Mouse (Mus musculus): Measurements from ENCODE around the gene Isg15. TPM values are rescaled to one million over a fixed set of nuclear protein-coding genes. Genes with fewer than 3 reads are reported as not detected.
A peak's percentile ranks its signal among the peaks of the same experiment; 100 is the strongest.

The Isg15 gene
- polyA plus RNA-seq, 1 experiment: 90.2 TPM

DNA sequence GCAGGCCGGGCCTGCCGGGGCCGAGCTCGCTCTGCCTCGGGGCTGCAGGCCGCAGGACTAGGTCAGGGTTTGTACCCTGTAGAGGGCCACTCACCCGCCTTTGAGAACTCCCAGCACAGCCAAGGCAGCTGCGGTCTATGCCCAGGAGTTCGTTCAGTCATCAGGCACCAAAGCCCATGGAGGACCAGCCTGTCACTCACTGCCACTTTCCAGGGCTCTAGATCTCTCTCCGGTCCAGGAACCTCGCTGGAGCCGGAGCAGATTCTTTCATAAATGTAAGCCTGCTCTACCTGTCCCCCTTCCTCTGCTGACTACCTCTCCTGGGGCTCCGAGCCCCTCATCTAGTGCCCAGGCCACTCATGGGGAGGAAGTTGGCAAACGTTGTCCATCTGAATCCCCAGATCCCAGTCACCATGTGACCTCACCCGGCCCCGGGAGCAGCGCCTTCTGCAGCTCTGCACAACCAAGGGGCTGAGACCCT lies 33.4 kb upstream of the Isg15 start:
- H3K27ac ChIP-seq (ENCODE audit: insufficient read depth, low read depth, low read length): no peak overlapping the region
- H3K4me3 ChIP-seq (ENCODE audit: low read depth, low read length): peak overlapping the region; percentile 62
- H3K36me3 ChIP-seq (ENCODE audit: control insufficient read depth, insufficient read depth, low read length): peaks cover 9% of the 10 kb centered on the region

DNA sequence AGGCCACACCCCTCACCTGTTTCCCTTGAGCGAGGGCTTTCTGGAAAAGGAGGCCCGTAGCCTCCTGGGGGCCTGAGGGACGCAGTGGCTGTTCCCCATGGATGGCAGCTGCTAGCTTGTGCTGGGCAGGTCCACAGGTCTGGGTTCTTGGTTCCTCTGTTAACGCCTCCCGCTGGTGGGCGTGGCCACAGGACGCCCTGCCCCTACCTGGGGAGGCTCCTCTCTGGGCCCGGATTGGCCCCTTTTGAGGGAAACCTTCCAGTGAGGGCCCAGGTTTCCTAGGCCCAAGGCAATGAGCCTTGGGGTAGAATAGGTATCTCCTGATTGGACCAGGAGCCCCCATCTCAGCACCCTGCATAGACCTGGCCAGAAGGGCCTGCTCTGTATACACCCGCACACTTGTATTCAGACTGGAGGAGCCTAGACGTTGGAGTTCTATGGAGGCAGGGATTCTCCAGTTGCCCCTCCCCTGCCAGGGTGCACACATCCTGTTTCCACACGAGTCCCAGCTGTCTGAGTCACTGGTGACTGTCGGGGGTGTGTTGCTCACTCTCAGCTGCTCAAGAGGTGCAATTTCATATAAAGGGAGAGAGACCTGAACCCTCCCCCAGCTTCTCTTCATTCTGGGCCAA lies 27.9 kb upstream of the Isg15 start:
- no peaks in the 10 kb centered on the region for H3K27me3 ChIP-seq (ENCODE audit: control insufficient read depth, insufficient read depth, low read length)
- 25% methylated on average over 12 of the region's 12 CpGs for WGBS
- H3K36me3 ChIP-seq (ENCODE audit: control insufficient read depth, insufficient read depth, low read length): peaks cover 8% of the 10 kb centered on the region
- TF ChIP-seq POLR2A (IDR thresholded peaks at IDR 0.05; ENCODE audit: low read depth, low read length): peak; percentile 64; the same call in 1 of the 2 replicates
- TF ChIP-seq CTCF (IDR thresholded peaks at IDR 0.05; ENCODE audit: extremely low read depth, insufficient read length, insufficient replicate concordance, low read depth, low read length): no peak
- H3K4me3 ChIP-seq (ENCODE audit: low read depth, low read length): peak overlapping the region; percentile 69
- peaks cover 11% of the 10 kb centered on the region for H3K4me1 ChIP-seq (ENCODE audit: control insufficient read depth, insufficient read depth, insufficient read length, low read length)
- H3K27ac ChIP-seq (ENCODE audit: insufficient read depth, low read depth, low read length): peak overlapping the region; percentile 32

More for the DNA sequence above, 33.4 kb upstream of the Isg15 start:
- TF ChIP-seq POLR2A (IDR thresholded peaks at IDR 0.05; ENCODE audit: low read depth, low read length): no peak
- TF ChIP-seq CTCF (IDR thresholded peaks at IDR 0.05; ENCODE audit: extremely low read depth, insufficient read length, insufficient replicate concordance, low read depth, low read length): no peak
- no peaks in the 10 kb centered on the region for H3K27me3 ChIP-seq (ENCODE audit: control insufficient read depth, insufficient read depth, low read length)
- 16% methylated on average over 17 of the region's 17 CpGs for WGBS
- peaks cover 3% of the 10 kb centered on the region for H3K4me1 ChIP-seq (ENCODE audit: control insufficient read depth, insufficient read depth, insufficient read length, low read length)

DNA sequence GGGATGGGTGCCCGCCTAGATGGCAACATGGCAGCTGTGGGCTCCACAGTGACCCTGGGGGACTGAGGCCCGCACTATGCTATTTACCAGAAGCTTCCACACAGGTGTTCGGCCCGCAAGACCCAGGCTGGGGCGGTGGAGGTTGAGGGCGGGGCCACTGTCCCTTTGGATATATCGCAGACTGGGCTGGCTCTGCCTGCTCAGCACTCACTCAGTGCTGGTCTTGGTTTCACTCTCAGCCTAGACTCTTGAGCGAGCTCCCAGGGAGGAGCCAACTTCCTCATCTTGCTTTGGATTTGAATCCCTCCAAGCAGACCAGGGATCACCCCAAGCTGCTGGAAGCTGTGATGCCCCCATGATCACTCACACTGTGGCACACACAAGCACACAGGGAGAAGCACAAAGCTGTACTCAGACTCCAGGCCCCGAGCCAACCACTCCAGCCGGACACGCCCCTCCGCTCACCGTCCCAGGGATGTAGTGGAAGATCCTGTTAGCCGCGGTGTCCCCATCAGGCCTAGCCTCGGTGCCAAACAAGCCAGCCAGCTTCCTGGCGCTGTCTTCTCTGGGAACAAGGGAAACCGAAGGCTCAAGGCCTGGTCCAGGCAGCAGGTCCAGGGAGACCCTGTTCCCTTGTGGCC lies 27.3 kb upstream of the Isg15 start:
- no peaks in the 10 kb centered on the region for H3K27me3 ChIP-seq (ENCODE audit: control insufficient read depth, insufficient read depth, low read length)
- H3K36me3 ChIP-seq (ENCODE audit: control insufficient read depth, insufficient read depth, low read length): peaks cover 8% of the 10 kb centered on the region
- H3K27ac ChIP-seq (ENCODE audit: insufficient read depth, low read depth, low read length): peak overlapping the region; percentile 32
- 20% methylated on average over 18 of the region's 18 CpGs for WGBS
- H3K4me1 ChIP-seq (ENCODE audit: control insufficient read depth, insufficient read depth, insufficient read length, low read length): peaks cover 11% of the 10 kb centered on the region
- TF ChIP-seq CTCF (IDR thresholded peaks at IDR 0.05; ENCODE audit: extremely low read depth, insufficient read length, insufficient replicate concordance, low read depth, low read length): no peak
- no peak for TF ChIP-seq POLR2A (IDR thresholded peaks at IDR 0.05; ENCODE audit: low read depth, low read length)
- peak overlapping the region; percentile 69 for H3K4me3 ChIP-seq (ENCODE audit: low read depth, low read length)

DNA sequence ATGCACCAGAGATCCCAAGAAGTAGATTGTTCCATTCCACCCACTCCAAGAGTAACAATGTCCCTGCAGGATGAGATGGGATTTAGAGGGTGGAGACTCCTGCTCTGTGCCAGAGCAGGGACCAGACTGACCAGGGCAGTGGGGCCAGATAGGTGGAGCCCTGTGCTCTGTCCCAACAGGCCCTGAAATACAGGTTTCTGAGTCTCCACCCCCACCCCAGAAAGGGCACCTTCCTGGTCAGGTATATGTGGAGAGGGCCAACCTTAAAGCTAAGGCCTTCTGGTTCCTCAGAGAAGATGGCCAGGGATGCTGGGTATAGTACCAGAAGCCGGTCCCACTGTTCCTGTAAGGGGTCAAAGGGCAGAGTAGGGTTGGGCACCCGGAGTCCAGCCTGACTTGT lies 23.7 kb upstream of the Isg15 start:
- 42% methylated on average over 2 of the region's 2 CpGs for WGBS
- H3K27ac ChIP-seq (ENCODE audit: insufficient read depth, low read depth, low read length): no peak overlapping the region
- no peaks in the 10 kb centered on the region; the same call in 1 of the 2 replicates for H3K36me3 ChIP-seq (ENCODE audit: control insufficient read depth, insufficient read depth, low read length)
- peaks cover 11% of the 10 kb centered on the region for H3K4me1 ChIP-seq (ENCODE audit: control insufficient read depth, insufficient read depth, insufficient read length, low read length)
- TF ChIP-seq POLR2A (IDR thresholded peaks at IDR 0.05; ENCODE audit: low read depth, low read length): no peak
- H3K4me3 ChIP-seq (ENCODE audit: low read depth, low read length): no peak overlapping the region
- H3K27me3 ChIP-seq (ENCODE audit: control insufficient read depth, insufficient read depth, low read length): no peaks in the 10 kb centered on the region

DNA sequence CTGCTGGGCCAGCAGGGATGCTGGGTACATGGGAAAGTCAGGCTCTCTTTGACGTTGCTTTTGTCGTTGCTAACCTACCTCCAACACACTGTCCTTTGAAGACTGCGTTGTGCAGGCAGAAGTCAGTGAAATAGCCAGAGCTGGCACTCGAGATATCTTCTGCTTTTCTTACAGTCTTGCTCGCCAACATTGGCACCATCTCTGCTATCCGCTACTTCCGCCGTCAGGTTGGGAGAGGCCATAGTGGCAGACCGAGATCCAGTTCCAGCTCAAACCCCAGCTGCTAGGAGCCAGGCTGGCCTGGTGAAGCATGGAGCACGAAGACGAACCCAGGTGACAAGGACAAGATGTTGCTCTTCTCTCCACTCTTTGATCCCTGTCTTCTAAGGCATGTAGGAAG lies 19.3 kb upstream of the Isg15 start:
- TF ChIP-seq POLR2A (IDR thresholded peaks at IDR 0.05; ENCODE audit: low read depth, low read length): no peak
- no peak for TF ChIP-seq CTCF (IDR thresholded peaks at IDR 0.05; ENCODE audit: extremely low read depth, insufficient read length, insufficient replicate concordance, low read depth, low read length)
- Histone ChIP-seq H3K36me3 (ENCODE audit: control insufficient read depth, insufficient read depth, low read length) (no peaks in the 10 kb centered on the region; the same call in 1 of the 2 replicates), H3K27ac (ENCODE audit: insufficient read depth, low read depth, low read length) (no peak overlapping the region), H3K4me1 (ENCODE audit: control insufficient read depth, insufficient read depth, insufficient read length, low read length) (no peaks in the 10 kb centered on the region), H3K27me3 (ENCODE audit: control insufficient read depth, insufficient read depth, low read length) (no peaks in the 10 kb centered on the region), H3K4me3 (ENCODE audit: low read depth, low read length) (no peak overlapping the region)
- 93% methylated on average over 11 of the region's 11 CpGs for WGBS

DNA sequence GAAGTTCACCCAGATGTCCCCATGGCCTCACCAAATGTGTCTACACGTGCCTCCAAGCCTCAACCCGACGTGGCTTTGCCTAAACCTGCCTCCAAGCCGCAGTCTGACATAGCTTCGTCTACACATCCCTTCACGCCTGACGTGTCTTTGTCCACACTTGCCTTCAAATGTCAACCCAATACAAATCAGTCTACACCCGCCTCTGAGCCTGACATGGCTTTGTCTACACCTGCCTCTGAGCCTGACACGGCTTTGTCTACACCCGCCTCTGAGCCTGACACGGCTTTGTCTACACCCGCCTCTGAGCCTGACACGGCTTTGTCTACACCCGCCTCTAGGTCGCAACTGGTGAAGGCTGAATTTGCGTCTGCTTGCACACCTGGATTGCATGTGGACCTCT lies 17.2 kb upstream of the Isg15 start:
- Histone ChIP-seq H3K4me3 (ENCODE audit: low read depth, low read length) (no peak overlapping the region), H3K27ac (ENCODE audit: insufficient read depth, low read depth, low read length) (no peak overlapping the region), H3K36me3 (ENCODE audit: control insufficient read depth, insufficient read depth, low read length) (no peaks in the 10 kb centered on the region; the same call in 1 of the 2 replicates), H3K27me3 (ENCODE audit: control insufficient read depth, insufficient read depth, low read length) (no peaks in the 10 kb centered on the region), H3K4me1 (ENCODE audit: control insufficient read depth, insufficient read depth, insufficient read length, low read length) (no peaks in the 10 kb centered on the region)
- 63% methylated on average over 16 of the region's 16 CpGs for WGBS
- TF ChIP-seq POLR2A (IDR thresholded peaks at IDR 0.05; ENCODE audit: low read depth, low read length) (no peak), CTCF (IDR thresholded peaks at IDR 0.05; ENCODE audit: extremely low read depth, insufficient read length, insufficient replicate concordance, low read depth, low read length) (no peak)

DNA sequence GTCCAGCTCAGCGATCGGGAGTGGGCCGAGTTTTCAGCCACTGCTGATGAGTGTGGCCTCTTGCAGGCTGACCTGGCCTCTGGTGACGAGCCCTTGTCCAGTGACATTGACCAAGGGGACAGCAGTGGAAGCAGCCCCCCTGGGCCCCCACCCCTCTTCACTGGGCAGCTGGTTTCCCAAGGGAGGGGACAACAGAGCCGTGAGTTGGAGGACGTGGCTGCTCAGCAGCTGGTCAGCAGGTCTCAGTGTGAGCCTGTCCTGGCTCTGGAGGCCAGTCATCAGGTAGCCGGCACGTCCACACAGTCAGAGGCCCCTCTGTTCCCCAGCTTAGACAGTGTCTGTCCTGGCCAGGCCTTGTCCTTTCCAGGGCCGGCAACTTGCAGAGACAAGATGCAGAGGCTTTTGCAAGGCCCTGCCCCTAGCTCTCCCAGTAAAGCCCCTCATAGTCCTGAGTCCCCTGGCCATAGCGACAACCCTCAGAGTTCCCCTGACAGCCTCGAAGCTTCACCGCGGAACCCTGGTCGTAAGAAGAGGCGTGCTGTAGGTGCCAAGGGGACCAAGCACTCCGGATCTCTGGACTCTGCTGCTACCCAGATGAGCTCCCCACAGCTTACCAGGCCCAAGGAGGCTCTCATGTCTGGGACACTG lies 16.5 kb upstream of the Isg15 start:
- no peaks in the 10 kb centered on the region for H3K4me1 ChIP-seq (ENCODE audit: control insufficient read depth, insufficient read depth, insufficient read length, low read length)
- no peak for TF ChIP-seq CTCF (IDR thresholded peaks at IDR 0.05; ENCODE audit: extremely low read depth, insufficient read length, insufficient replicate concordance, low read depth, low read length)
- TF ChIP-seq POLR2A (IDR thresholded peaks at IDR 0.05; ENCODE audit: low read depth, low read length): no peak
- WGBS: 85% methylated on average over 16 of the region's 16 CpGs
- H3K36me3 ChIP-seq (ENCODE audit: control insufficient read depth, insufficient read depth, low read length): no peaks in the 10 kb centered on the region; the same call in 1 of the 2 replicates
- H3K27me3 ChIP-seq (ENCODE audit: control insufficient read depth, insufficient read depth, low read length): no peaks in the 10 kb centered on the region
- no peak overlapping the region for H3K4me3 ChIP-seq (ENCODE audit: low read depth, low read length)
- H3K27ac ChIP-seq (ENCODE audit: insufficient read depth, low read depth, low read length): no peak overlapping the region
